Mouse (Mus musculus) intestine, embryonic 14.5 days (tissue): ENCODE measurements at regions not wholly inside any gene's neighbourhood (a gene's known extent, or its start where the extent isn't known, plus 50 kb on each side); places are given as distances from the start of the nearest gene placed in this dataset.

Source experiments
- ATAC-seq: fragments of 200-750 bp; cut with Nextera tagmentation; replicated peaks from 2 replicates; pipeline ENCODE4 v1.8.0; 2017; ENCODE audit warnings: low read depth, moderate number of reproducible peaks, moderate TSS enrichment, moderate library complexity; ENCODE audit not compliant: low FRiP score, low TSS enrichment
- DNase-seq: peaks from one replicate; pipeline ENCODE4 v3.0.0-alpha.2; 2018; ENCODE audit warnings: low spot score
- H3K27ac ChIP-seq: fragments of 300-500 bp; sonication (generic); 2 replicates; pipeline ENCODE4 v1.5.1; 2014; ENCODE audit warnings: low read depth, mild to moderate bottlenecking, control low read depth
- H3K27me3 ChIP-seq: fragments of 300-500 bp; sonication (generic); replicated peaks from 2 replicates; pipeline ENCODE4 v1.6.1; 2014; ENCODE audit warnings: low read length, control low read depth; ENCODE audit not compliant: control insufficient read depth, insufficient read depth
- H3K36me3 ChIP-seq: fragments of 300-500 bp; sonication (generic); 2 replicates; pipeline ENCODE4 v1.6.1; 2014; ENCODE audit warnings: low read length, control low read depth; ENCODE audit not compliant: control insufficient read depth, insufficient read depth
- H3K4me1 ChIP-seq: fragments of 300-500 bp; sonication (generic); replicated peaks from 2 replicates; pipeline ENCODE4 v1.6.1; 2014; ENCODE audit warnings: low read length, control low read depth, mixed read lengths; ENCODE audit not compliant: control insufficient read depth, insufficient read depth
- H3K4me2 ChIP-seq: fragments of 300-500 bp; sonication (generic); 2 replicates; pipeline ENCODE4 v1.6.1; 2014; ENCODE audit warnings: low read length
- H3K4me3 ChIP-seq: fragments of 300-500 bp; sonication (generic); 2 replicates; pipeline ENCODE4 v1.5.1; 2014; ENCODE audit warnings: low read depth, low read length, control low read depth, mixed read lengths
- H3K9ac ChIP-seq: fragments of 300-500 bp; sonication (generic); 2 replicates; pipeline ENCODE4 v1.6.1; 2014; ENCODE audit warnings: mild to moderate bottlenecking, low read length
- H3K9me3 ChIP-seq: fragments of 300-500 bp; sonication (generic); 2 replicates; pipeline ENCODE4 v1.6.1; 2016; ENCODE audit warnings: low read length, control low read depth; ENCODE audit not compliant: control insufficient read depth
- WGBS: fragments of 180-500 bp; shearing (Covaris S2); extraction: QIAGEN DNeasy Blood & Tissue Kit; methylation state at CpG from one replicate; pipeline ENCODE4 v1.1.7; 2014; 5-methylcytosine and 5-hydroxymethylcytosine counted together

DNA sequence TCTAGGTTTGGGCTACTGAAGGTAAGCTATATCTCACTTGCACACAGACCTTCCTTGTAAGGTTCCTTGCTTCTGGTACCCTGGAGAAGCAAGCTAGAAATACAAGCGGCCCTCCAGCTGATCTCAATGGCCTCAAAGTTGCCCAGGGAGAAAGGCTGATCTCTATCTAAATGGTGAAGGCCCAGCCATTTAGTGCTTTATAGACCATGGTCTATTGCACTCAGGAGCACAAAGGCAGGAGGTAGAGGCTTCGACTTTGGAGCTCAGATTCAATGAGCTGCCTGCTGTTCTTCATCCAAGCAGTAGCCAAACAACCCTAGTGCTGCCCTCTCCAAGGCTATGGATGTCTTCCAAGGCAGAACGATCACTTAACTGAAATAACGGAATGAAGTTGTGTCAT lies 926.1 kb upstream of the Tenm3 start:
- 55% methylated on average over 4 of the region's 4 CpGs for WGBS
- H3K4me1 ChIP-seq = no peaks in the 10 kb centered on the region
- H3K36me3 ChIP-seq = no peaks in the 10 kb centered on the region
- DNase-seq (no peak), ATAC-seq (no peak)
- no peak overlapping the region for H3K9ac ChIP-seq
- H3K9me3 ChIP-seq = no peaks in the 10 kb centered on the region
- H3K27me3 ChIP-seq = no peaks in the 10 kb centered on the region
- H3K4me2 ChIP-seq = no peak overlapping the region
- no peak overlapping the region for H3K27ac ChIP-seq
- H3K4me3 ChIP-seq = no peak overlapping the region

DNA sequence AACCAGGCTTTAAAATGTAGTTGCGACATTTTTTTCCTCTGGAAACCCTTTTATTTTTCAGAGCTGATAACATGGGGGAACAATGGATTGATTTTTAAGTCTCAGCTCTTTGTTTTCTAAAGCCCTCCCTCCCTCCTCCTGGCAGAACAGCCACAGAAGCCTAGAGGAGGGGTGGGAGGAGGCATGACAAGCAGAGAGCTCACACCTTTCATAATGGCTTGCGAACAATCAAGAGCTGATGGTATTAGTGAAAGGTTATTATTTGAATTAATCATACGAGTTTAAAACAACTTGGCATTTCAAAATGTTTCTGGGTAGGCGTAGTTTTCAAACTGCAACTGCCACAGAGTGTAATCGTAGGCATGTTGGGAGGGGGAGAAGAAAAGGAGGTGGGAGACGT lies 894.3 kb upstream of the Tenm3 start:
- Histone ChIP-seq H3K27me3 (no peaks in the 10 kb centered on the region), H3K4me1 (no peaks in the 10 kb centered on the region), H3K9me3 (no peaks in the 10 kb centered on the region), H3K4me2 (no peak overlapping the region), H3K27ac (no peak overlapping the region), H3K9ac (no peak overlapping the region), H3K4me3 (no peak overlapping the region), H3K36me3 (no peaks in the 10 kb centered on the region)
- ATAC-seq = no peak
- DNase-seq = no peak
- WGBS = 57% methylated on average over 6 of the region's 6 CpGs

DNA sequence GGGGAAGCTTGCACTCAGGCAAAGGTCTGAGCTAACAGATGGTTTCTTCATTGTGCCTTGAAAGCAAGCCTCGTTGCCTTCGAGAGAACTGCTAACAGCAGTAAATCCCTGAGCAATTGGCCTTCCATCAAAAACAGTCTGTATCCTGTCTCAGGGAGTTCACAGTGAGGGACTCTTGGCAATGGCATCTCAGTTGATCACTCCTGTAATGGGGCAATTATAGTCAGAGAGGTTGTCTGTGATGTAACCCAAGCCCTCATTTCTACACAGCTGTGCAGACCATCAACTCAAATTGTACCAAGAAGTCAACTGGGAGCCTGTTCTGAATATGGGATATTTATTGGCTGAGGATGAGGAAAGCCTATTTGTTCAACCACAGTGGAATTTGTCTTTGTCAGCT lies 885.4 kb upstream of the Tenm3 start:
- Histone ChIP-seq H3K9ac (no peak overlapping the region), H3K27me3 (no peaks in the 10 kb centered on the region), H3K36me3 (no peaks in the 10 kb centered on the region), H3K4me1 (no peaks in the 10 kb centered on the region), H3K27ac (no peak overlapping the region), H3K9me3 (no peaks in the 10 kb centered on the region), H3K4me2 (no peak overlapping the region), H3K4me3 (no peak overlapping the region)
- no peak for ATAC-seq
- 39% methylated on average over 2 of the region's 2 CpGs for WGBS
- DNase-seq = no peak

DNA sequence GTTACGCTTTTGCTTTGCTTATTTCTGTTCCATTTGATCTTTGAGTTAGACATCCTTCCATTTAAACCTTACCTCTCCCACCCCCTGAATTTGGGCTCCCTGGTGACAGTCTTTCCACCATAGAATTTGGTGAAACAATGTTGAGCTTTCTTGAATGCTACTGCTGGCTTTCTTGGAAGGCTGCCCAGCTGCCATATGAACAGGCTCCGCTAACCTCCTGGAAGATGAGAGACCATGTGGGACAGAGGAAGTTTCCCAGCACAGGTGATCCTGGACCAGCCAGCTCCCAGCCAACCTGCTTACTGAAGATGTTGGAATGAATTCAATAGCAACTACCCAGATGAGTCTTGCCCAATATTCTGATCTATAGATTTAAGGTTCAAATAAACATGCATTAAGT lies 868.6 kb upstream of the Tenm3 start:
- no peaks in the 10 kb centered on the region for H3K36me3 ChIP-seq
- H3K9ac ChIP-seq = no peak overlapping the region
- no peak overlapping the region for H3K4me2 ChIP-seq
- H3K4me1 ChIP-seq = no peaks in the 10 kb centered on the region
- DNase-seq (no peak), ATAC-seq (no peak)
- WGBS = 89% methylated on average over 2 of the region's 2 CpGs
- no peaks in the 10 kb centered on the region for H3K27me3 ChIP-seq
- H3K4me3 ChIP-seq = no peak overlapping the region
- no peak overlapping the region for H3K27ac ChIP-seq
- H3K9me3 ChIP-seq = no peaks in the 10 kb centered on the region

DNA sequence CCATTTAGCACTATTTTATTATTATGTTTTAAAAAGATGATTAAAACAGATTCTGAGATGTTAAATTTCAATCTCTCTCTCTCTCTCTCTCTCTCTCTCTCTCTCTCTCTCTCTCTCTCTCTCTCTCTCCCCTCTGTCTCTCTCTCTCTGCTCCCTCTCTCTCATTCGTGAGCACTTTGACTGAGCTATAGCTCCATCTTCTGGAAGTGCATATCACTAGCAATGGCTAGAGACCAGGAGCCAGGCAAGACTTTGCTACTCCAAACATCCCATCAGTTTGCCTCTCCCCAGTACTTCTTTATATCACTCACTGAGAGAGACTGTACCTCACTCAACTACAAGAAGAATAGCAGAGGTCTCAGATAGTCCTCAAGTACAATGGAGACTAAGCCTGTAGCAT lies 865.0 kb upstream of the Tenm3 start:
- 4% methylated on average over 1 of the region's 1 CpGs for WGBS
- H3K9ac ChIP-seq = no peak overlapping the region
- no peak overlapping the region for H3K27ac ChIP-seq
- DNase-seq (no peak), ATAC-seq (no peak)
- no peaks in the 10 kb centered on the region for H3K27me3 ChIP-seq
- no peak overlapping the region for H3K4me2 ChIP-seq
- H3K4me1 ChIP-seq = no peaks in the 10 kb centered on the region
- H3K9me3 ChIP-seq = no peaks in the 10 kb centered on the region
- no peaks in the 10 kb centered on the region for H3K36me3 ChIP-seq
- no peak overlapping the region for H3K4me3 ChIP-seq

DNA sequence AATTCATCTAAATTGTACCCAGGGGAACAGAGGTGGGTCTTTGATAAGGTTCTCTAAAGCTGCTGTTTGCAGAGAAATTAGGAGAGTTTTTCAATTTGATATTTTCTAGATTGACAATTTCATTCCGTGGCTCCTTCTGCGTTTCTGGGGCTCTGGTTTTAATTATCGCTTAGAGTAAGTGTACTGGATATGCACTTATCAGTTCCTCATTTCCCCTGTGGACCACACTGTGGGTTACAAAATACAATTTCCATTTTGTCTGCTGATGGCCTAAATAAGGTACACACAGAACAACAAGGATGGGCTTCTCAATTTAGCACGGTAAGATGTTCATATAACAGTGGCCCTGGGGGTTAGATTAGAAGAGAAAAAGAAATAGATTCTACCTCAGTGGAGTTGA lies 855.3 kb upstream of the Tenm3 start:
- no peak for DNase-seq
- Histone ChIP-seq H3K4me2 (no peak overlapping the region), H3K9ac (no peak overlapping the region), H3K9me3 (no peaks in the 10 kb centered on the region), H3K27me3 (no peaks in the 10 kb centered on the region), H3K4me3 (no peak overlapping the region), H3K36me3 (no peaks in the 10 kb centered on the region), H3K27ac (no peak overlapping the region), H3K4me1 (no peaks in the 10 kb centered on the region)
- WGBS = 89% methylated on average over 4 of the region's 4 CpGs
- no peak for ATAC-seq

DNA sequence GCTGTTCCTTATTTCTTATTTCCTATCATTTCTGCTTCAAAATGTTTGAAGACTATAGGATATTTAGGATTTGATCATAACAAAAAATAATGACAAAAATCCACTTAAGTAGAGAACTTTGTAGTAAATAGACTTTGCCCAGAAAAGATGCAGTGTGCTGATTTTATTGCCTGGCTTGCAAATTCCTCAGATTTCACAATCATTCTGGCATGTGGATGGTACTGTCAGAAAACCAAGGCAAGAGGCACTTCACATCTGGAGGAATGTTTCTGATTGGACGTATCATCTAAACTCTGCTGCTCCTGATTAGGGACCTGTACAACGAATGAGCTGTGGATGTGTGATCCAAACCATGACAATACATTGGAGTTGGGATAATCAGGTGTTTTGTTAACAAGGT lies 853.0 kb upstream of the Tenm3 start:
- no peaks in the 10 kb centered on the region for H3K36me3 ChIP-seq
- H3K4me1 ChIP-seq = no peaks in the 10 kb centered on the region
- H3K27me3 ChIP-seq = no peaks in the 10 kb centered on the region
- ATAC-seq = no peak
- no peak overlapping the region for H3K4me2 ChIP-seq
- no peaks in the 10 kb centered on the region for H3K9me3 ChIP-seq
- no peak for DNase-seq
- no peak overlapping the region for H3K9ac ChIP-seq
- H3K4me3 ChIP-seq = no peak overlapping the region
- 42% methylated on average over 2 of the region's 2 CpGs for WGBS
- no peak overlapping the region for H3K27ac ChIP-seq
